Mouse (Mus musculus): ENCODE measurements around the gene Hspg2. TPM values are rescaled to one million over a fixed set of nuclear protein-coding genes. Genes with fewer than 3 reads are reported as not detected.
"Not testable (repeated sequence)": the region's sequence is repeated elsewhere in the genome, so short reads cannot be mapped to it uniquely, and the experiment has no call there.

Gene Hspg2
- 40.6 and 44.5 TPM in 2 replicates for polyA plus RNA-seq (2015; fragmentation: Nextera tagmentation; extraction: Ambion mirVana)

DNA sequence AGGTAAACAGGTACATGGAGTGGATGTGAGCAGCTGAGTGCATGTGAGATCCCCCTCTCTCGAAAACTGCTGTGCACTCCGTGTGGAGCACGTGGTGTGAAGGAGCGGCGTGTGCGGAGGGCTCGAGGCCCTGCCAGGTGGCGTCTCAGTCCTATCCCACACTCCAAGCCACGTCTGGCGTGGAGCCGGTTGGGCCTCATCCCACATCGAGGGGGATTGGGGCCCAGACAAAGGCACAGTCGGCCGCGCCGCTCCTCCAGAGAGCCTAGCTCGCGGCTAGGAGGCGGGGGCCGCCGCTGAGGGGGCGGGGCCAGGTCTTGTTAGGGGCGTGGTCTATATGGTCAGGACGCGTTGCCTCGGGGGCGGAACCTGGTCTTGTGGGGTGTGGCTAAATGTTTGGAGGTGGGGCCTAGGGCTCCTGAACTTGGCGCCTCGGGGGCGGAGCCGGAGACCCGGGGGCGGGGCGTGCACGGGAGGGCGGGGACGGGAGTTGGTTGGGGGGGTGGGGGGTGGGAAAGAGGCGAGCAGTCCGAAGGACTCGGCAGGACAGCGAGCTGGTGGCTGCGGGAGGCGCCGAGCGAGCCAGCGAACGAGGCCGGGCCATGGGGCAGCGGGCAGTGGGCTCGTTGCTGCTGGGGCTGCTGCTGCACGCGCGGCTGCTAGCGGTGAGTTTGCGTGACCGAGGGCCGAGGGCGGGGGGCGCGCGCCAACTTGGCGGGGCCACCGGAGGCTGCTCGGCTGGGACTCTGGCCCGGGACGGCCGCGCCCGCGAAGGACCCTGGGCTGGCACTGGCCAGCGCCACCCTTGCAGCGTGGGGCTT lies at the start of gene Hspg2:
TSS of gene Hspg2 (plus strand) at position 510 of the 821 bp plus-strand sequence.
- Histone ChIP-seq H3K27me3 (no peaks in the 10 kb centered on the region), H3K4me1 (peaks cover 68% of the 10 kb centered on the region), H3K4me2 (peak within 1 kb of the TSS; percentile 74), H3K9ac (peak within 1 kb of the TSS; percentile 89), H3K36me3 (no peaks in the 10 kb centered on the region), H3K9me3 (no peaks in the 10 kb centered on the region), H3K27ac (peak within 1 kb of the TSS; percentile 90), H3K4me3 (peak within 1 kb of the TSS; percentile 90)
- peak; percentile 88 for ATAC-seq (ENCODE audit: insufficient number of reproducible peaks, low FRiP score, low TSS enrichment, low read depth)
- 1% methylated on average over 56 of the region's 72 CpGs for WGBS

DNA sequence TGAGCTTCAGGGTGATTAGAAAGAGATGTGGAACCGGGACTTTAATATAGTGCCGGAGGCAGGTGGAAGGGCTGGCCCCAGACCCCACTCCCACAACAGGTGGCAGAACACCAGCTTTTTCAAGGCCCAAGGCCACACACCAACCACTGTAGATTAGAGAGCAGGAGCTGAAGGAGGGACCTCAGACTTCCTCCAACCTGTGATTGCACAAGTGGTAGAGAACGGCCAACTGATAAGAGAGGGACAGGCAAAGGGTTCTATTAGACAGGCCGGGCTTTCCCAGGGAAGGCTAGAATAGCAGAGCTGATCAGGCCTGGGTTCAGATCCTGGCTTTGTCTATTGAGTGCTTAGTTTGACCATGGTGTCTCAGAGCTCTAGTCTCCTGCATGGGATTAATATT lies 38.1 kb upstream of the Hspg2 start, which contains the start of gene Cela3b:
TSS of gene Cela3b (minus strand) at position 39 of the 400 bp plus-strand sequence.
- Histone ChIP-seq H3K27ac (no peak within 1 kb of the TSS), H3K9me3 (no peaks in the 10 kb centered on the region), H3K27me3 (no peaks in the 10 kb centered on the region), H3K36me3 (no peaks in the 10 kb centered on the region), H3K9ac (no peak within 1 kb of the TSS), H3K4me2 (no peak within 1 kb of the TSS), H3K4me3 (no peak within 1 kb of the TSS), H3K4me1 (no peaks in the 10 kb centered on the region)
- no peak for ATAC-seq (ENCODE audit: insufficient number of reproducible peaks, low FRiP score, low TSS enrichment, low read depth)
- 82% methylated on average over 4 of the region's 4 CpGs for WGBS

DNA sequence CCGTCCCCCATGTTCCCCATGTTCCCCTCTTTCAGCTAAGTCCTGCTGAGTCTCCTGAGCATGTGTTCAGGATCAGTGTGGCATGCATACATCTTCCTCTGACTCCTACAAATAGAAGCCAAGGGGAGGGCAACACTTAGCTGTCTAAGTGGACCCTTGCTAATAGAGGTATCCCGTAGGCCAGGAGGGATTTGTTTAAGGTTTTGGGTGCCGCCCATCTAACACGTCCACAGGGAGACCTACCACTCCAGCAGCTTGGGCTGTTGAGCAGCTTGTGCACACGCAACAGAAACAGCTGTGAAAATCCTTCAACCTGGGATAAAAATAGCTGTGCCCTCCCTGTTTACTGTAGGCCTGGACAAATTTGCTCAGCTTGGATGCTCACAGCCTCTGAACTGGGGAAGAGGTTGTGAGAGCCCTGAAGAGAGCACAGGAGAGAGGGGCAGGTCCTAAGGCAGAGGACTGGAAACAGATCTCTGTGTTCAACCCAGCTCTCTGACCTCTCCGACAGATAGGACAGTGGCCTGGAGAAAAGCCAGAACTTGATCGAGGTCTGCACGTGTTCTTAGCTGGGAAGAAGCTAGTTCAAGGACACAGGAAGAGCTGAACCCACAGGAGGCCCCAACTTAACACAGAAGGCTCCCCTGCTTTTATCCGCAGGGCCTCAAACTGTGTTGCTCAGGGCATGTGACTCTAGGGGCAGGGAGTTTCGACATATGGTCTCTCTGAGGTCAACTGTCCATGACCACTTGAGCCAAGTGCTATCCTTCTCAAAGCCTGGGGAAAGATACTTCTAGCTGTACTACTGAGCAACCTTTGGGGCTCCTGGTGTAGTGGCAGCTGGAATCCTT lies 35.6 kb upstream of the Hspg2 start:
- H3K9ac ChIP-seq, H3K4me3 ChIP-seq, H3K4me2 ChIP-seq, H3K4me1 ChIP-seq, H3K27me3 ChIP-seq, H3K9me3 ChIP-seq, H3K27ac ChIP-seq, H3K36me3 ChIP-seq: not testable (repeated sequence)
- WGBS, result 66% methylated on average over 10 of the region's 10 CpGs
- 0 out of 2 replicates have a peak, but pooled peaks have one; percentile 26 for ATAC-seq (ENCODE audit: insufficient number of reproducible peaks, low FRiP score, low TSS enrichment, low read depth)

DNA sequence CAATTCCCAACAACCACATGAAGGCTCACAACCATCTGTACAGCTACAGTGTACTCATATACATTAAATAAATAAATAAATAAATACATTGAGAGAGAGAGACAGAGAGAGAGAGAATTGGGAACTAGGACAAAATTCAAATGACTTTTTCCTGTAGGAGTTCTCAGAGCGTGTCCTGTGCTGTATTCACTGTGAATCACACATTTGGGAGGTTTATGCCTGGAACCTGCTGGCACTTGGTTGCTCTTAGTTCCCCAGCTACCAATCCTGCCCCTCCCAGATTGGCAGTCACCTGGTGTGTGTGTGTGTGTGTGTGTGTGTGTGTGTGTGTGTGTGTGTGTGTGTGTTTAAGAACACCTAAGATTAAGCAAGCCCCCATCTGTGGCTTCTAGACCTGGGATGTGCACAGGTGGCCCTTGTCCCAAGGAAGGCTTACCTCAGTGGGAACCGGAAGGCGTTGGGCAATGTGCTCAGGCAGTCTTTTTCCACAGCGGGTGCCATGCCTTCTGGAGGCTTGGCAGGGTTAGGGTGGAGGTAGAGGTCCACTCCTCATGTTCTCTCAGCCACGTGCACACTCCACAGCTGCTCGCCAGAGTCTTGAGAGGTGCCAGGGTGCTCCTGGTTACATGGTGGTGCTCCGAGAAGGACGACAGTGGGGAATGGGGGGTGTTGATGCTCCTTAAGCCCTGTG lies 31.4 kb upstream of the Hspg2 start:
- no peaks in the 10 kb centered on the region for H3K4me1 ChIP-seq
- H3K4me3 ChIP-seq, result no peak overlapping the region
- WGBS, result 84% methylated on average over 8 of the region's 8 CpGs
- no peak overlapping the region for H3K27ac ChIP-seq
- no peak overlapping the region for H3K9ac ChIP-seq
- H3K36me3 ChIP-seq, result no peaks in the 10 kb centered on the region
- no peaks in the 10 kb centered on the region for H3K27me3 ChIP-seq
- ATAC-seq (ENCODE audit: insufficient number of reproducible peaks, low FRiP score, low TSS enrichment, low read depth), result no peak
- no peaks in the 10 kb centered on the region for H3K9me3 ChIP-seq
- no peak overlapping the region for H3K4me2 ChIP-seq

DNA sequence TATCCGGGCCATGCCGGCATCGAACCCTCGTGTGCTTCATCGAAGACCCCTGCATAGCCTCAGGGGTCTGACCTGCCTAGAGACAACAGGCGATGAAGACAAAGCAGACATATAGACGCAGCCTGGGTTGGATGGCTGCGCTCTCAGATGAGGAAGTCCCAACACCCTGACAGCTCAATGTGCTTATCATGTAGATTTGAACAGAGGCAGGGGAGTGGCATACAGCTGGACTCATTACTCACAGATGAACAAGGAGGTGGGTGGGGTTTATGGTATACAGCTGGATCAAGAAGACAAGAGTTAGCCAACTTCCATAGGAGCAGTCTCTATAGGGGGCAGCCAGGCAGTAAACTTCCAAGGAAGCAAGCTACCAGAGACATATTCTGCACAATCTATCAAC lies 29.7 kb upstream of the Hspg2 start:
- Histone ChIP-seq H3K4me2 (no peak overlapping the region), H3K36me3 (no peaks in the 10 kb centered on the region), H3K9me3 (no peaks in the 10 kb centered on the region), H3K4me1 (0 out of 2 replicates have a peak, but pooled peaks cover 2% of the 10 kb centered on the region), H3K27ac (no peak overlapping the region), H3K27me3 (no peaks in the 10 kb centered on the region), H3K4me3 (no peak overlapping the region), H3K9ac (no peak overlapping the region)
- ATAC-seq (ENCODE audit: insufficient number of reproducible peaks, low FRiP score, low TSS enrichment, low read depth), result no peak
- 89% methylated on average over 8 of the region's 8 CpGs for WGBS

DNA sequence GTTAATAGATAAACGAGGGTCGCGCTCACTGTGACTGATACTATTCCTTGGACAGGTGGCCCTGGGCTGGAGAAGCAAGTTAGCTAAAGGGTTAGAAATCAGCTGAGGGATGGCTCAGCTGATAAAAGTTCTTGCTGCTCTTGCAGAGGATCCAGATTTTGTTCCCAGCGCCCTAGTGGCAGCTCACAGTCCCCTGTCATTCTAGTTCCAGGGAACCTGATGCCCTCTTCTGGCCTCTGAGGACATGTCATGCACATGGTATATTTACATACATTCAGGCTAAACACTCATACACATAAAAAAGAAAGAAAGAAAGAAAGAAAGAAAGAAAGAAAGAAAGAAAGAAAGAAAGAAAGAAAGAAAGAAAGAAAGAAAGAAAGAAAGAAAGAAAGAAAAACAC lies 27.2 kb upstream of the Hspg2 start:
- H3K36me3 ChIP-seq, result no peaks in the 10 kb centered on the region
- no peaks in the 10 kb centered on the region for H3K9me3 ChIP-seq
- H3K4me2 ChIP-seq, result no peak overlapping the region
- no peak for ATAC-seq (ENCODE audit: insufficient number of reproducible peaks, low FRiP score, low TSS enrichment, low read depth)
- H3K9ac ChIP-seq, result no peak overlapping the region
- H3K27me3 ChIP-seq, result no peaks in the 10 kb centered on the region
- no peak overlapping the region for H3K4me3 ChIP-seq
- WGBS, result 83% methylated on average over 4 of the region's 4 CpGs
- 0 out of 2 replicates have a peak, but pooled peaks cover 4% of the 10 kb centered on the region for H3K4me1 ChIP-seq
- no peak overlapping the region for H3K27ac ChIP-seq

DNA sequence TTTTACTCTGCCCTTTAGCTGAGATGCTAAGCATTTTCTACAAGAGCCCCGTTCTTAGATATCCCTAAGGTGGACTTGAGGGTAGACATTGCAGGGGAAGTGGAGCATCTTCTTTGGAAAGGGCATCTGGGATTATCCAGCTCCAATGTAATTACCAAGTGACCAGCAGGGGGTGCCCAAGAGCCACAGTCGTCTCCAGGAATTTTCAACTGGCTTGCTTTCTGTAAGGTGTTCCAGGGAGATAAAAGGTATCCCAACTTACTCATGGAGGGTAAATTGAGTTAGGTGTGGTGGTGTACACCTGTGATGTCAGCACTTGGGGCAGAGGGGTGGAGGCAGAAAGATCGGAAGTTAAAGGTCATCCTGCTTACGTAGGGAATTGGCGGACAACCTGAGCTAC lies 24.9 kb upstream of the Hspg2 start:
- no peak overlapping the region for H3K9ac ChIP-seq
- H3K36me3 ChIP-seq, result no peaks in the 10 kb centered on the region
- no peak overlapping the region for H3K4me3 ChIP-seq
- no peak overlapping the region for H3K27ac ChIP-seq
- 26% methylated on average over 5 of the region's 5 CpGs for WGBS
- peaks cover 16% of the 10 kb centered on the region for H3K4me1 ChIP-seq
- H3K4me2 ChIP-seq, result no peak overlapping the region
- no peaks in the 10 kb centered on the region for H3K9me3 ChIP-seq
- no peak for ATAC-seq (ENCODE audit: insufficient number of reproducible peaks, low FRiP score, low TSS enrichment, low read depth)
- no peaks in the 10 kb centered on the region for H3K27me3 ChIP-seq

DNA sequence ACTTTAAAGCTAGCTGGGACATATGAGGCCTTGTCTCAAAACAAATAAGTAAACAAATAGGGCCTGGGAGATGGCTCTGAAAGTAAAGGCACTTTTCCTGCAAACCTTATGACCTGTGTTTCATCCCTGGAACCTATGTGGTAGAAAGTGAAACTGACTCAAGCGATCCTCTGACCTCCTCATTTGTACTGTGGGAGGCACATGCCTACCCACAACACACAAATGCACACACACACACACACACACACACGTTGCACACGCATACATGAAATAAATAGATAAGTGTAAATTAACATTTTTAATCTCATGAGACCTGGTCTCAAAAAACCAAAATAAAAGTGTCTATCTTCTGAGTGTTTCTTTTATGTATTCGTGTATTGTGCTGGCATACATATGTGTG lies 22.7 kb upstream of the Hspg2 start:
- Histone ChIP-seq H3K27ac (no peak overlapping the region), H3K9me3 (no peaks in the 10 kb centered on the region), H3K36me3 (no peaks in the 10 kb centered on the region), H3K27me3 (no peaks in the 10 kb centered on the region), H3K4me2 (no peak overlapping the region), H3K4me1 (peaks cover 23% of the 10 kb centered on the region), H3K4me3 (no peak overlapping the region), H3K9ac (no peak overlapping the region)
- WGBS, result 87% methylated on average over 4 of the region's 4 CpGs
- ATAC-seq (ENCODE audit: insufficient number of reproducible peaks, low FRiP score, low TSS enrichment, low read depth), result no peak

DNA sequence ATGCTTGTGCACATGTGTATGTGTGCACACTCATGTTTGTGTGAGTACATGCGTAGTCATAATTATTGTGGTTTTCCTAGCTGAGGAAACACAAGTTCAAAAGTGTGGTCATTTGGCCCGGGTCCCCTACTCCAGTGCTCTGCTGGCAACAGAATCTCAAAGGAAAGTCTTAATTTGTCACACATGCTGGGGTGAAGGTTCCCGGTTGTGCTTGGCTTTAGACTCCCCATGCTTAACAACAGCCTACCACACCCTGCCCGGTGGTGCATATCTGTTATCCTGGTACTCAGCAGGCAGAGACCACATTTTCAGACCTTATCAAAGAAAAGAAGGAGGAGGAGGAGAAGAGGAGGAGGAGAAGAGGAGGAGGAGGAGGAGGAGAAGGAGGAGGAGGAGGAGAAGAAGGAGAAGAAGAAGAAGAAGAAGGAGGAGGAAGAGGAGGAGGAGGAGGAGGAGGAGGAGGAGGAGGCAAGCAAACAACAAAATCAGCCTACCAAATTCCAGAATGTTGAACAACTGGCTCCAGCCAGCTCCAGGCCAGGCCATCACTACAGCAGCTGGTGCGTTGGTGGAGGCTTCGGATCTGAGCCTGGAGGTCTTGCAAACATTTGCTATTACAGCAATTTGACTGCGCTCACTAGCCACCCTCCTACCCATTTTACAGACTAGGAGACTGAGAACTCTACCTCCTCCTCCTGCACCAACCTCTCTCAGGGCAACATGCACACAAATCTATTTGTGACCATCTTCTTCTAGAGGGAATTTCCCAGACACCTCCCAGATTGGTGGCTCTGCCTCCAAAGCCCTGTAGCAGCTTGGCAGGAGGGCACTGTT lies 21.0 kb upstream of the Hspg2 start:
- Histone ChIP-seq H3K4me2 (no peak overlapping the region), H3K4me1 (peaks cover 24% of the 10 kb centered on the region), H3K4me3 (no peak overlapping the region), H3K27me3 (no peaks in the 10 kb centered on the region), H3K9me3 (no peaks in the 10 kb centered on the region), H3K9ac (no peak overlapping the region), H3K36me3 (no peaks in the 10 kb centered on the region), H3K27ac (peak overlapping the region; percentile 12)
- ATAC-seq (ENCODE audit: insufficient number of reproducible peaks, low FRiP score, low TSS enrichment, low read depth), result no peak
- WGBS, result 49% methylated on average over 7 of the region's 7 CpGs

DNA sequence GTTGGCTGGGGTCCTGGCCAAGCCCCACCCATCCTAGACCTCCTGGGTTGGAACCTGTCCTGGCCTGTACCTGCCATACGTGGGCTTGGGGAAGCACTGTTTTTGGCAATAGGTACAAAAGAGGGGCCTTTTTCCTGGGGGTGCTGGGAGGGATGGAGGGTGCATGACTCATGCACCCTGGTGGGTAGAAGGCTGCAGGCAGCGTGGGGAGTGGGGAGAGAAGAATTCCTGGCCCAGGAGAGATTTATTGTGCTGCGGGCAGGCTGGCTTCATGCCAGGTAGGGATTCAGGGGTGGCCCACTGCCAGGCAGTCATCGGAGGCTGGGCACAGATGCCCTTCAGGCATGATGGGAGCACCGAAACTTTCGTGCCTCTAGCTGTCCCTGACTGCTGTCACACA lies 20.4 kb upstream of the Hspg2 start:
- Histone ChIP-seq H3K9me3 (no peaks in the 10 kb centered on the region), H3K9ac (no peak overlapping the region), H3K4me1 (peaks cover 26% of the 10 kb centered on the region), H3K27me3 (no peaks in the 10 kb centered on the region), H3K4me3 (no peak overlapping the region), H3K4me2 (no peak overlapping the region), H3K36me3 (no peaks in the 10 kb centered on the region), H3K27ac (peak overlapping the region; percentile 12)
- peak; percentile 66 for ATAC-seq (ENCODE audit: insufficient number of reproducible peaks, low FRiP score, low TSS enrichment, low read depth)
- 8% methylated on average over 6 of the region's 6 CpGs for WGBS

DNA sequence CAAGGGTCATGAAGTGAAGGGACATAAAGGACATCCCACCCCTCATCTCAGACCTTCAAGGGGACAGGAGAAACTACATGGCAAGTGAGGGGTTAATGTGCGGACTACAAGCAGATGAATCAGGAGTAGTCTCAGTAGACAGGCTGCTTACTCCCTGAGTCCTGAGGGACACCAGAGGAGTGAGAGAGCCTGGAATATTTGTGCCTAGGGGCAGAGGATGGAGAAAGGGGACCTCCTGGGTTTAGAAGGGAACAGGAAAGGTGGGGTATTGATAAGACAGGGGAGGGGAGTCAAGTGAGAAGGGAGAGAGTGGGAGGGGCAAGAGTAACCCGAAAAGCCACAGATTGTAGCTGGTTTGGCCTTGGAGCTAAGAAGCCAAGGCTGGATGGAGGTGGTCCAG lies 19.9 kb upstream of the Hspg2 start:
- WGBS, result 37% methylated on average over 2 of the region's 2 CpGs
- no peak overlapping the region for H3K9ac ChIP-seq
- H3K27ac ChIP-seq, result peak overlapping the region; percentile 12; the same call in 1 of the 2 replicates
- peaks cover 26% of the 10 kb centered on the region for H3K4me1 ChIP-seq
- H3K9me3 ChIP-seq, result no peaks in the 10 kb centered on the region
- ATAC-seq (ENCODE audit: insufficient number of reproducible peaks, low FRiP score, low TSS enrichment, low read depth), result no peak
- no peaks in the 10 kb centered on the region for H3K36me3 ChIP-seq
- no peak overlapping the region for H3K4me2 ChIP-seq
- H3K27me3 ChIP-seq, result no peaks in the 10 kb centered on the region
- no peak overlapping the region for H3K4me3 ChIP-seq
